Mouse (Mus musculus): ENCODE results near the gene H6pd. TPM values are rescaled to one million over a fixed set of nuclear protein-coding genes. Genes with fewer than 3 reads are reported as not detected.

Gene H6pd
- 11.4 and 14.6 TPM in 2 replicates for polyA plus RNA-seq (2015; fragmentation: Nextera tagmentation; extraction: Ambion mirVana)

- peaks cover 36% of the 10 kb centered on the region for H3K4me1 ChIP-seq (ENCODE audit: control insufficient read depth, insufficient read depth, low read length)
- 4% methylated on average over 52 of the region's 52 CpGs for WGBS
- no peaks in the 10 kb centered on the region for H3K27me3 ChIP-seq (ENCODE audit: control insufficient read depth, insufficient read depth, low read length)
Observed at GRCm38 (mm10) chr4:150008853-150009586, at the start of gene H6pd. Gene H6pd, minus strand, starts transcription at chr4:150009023.

GRCm38 (mm10) chr4:150057722-150058121 lies 48.9 kb upstream of the H6pd start:
- H3K27me3 ChIP-seq (ENCODE audit: control insufficient read depth, insufficient read depth, low read length): no peaks in the 10 kb centered on the region
- H3K36me3 ChIP-seq (ENCODE audit: control insufficient read depth, insufficient read depth): peaks cover 4% of the 10 kb centered on the region; the same call in 1 of the 2 replicates
- H3K4me3 ChIP-seq (ENCODE audit: low read length): no peak overlapping the region
- H3K9me3 ChIP-seq (replicated peaks; ENCODE audit: control insufficient read depth, low read length): no peaks in the 10 kb centered on the region
- ATAC-seq (replicated peaks; ENCODE audit: extremely low read depth, insufficient read depth, low FRiP score): no peak
- 91% methylated on average over 12 of the region's 12 CpGs for WGBS
- no peak overlapping the region for H3K27ac ChIP-seq (ENCODE audit: low read length)
- no peak overlapping the region for H3K4me2 ChIP-seq (ENCODE audit: low read depth, low read length)
- H3K4me1 ChIP-seq (ENCODE audit: control insufficient read depth, insufficient read depth, low read length): no peaks in the 10 kb centered on the region
- no peak overlapping the region for H3K9ac ChIP-seq (ENCODE audit: low read length)

More at GRCm38 (mm10) chr4:150008853-150009586, at the start of gene H6pd:
- peak within 1 kb of the TSS; percentile 86 for H3K4me2 ChIP-seq (ENCODE audit: low read depth, low read length)
- peaks cover 3% of the 10 kb centered on the region; the same call in 1 of the 2 replicates for H3K9me3 ChIP-seq (replicated peaks; ENCODE audit: control insufficient read depth, low read length)
- H3K36me3 ChIP-seq (ENCODE audit: control insufficient read depth, insufficient read depth): no peaks in the 10 kb centered on the region
- peak; percentile 89 for ATAC-seq (replicated peaks; ENCODE audit: extremely low read depth, insufficient read depth, low FRiP score)
- peak within 1 kb of the TSS; percentile 74 for H3K4me3 ChIP-seq (ENCODE audit: low read length)
- peak within 1 kb of the TSS; percentile 98 for H3K27ac ChIP-seq (ENCODE audit: low read length)
- H3K9ac ChIP-seq (ENCODE audit: low read length): peak within 1 kb of the TSS; percentile 90

GRCm38 (mm10) chr4:150056171-150056570 lies 47.3 kb upstream of the H6pd start:
- WGBS: 75% methylated on average over 7 of the region's 7 CpGs
- H3K4me3 ChIP-seq (ENCODE audit: low read length): no peak overlapping the region
- no peak overlapping the region for H3K27ac ChIP-seq (ENCODE audit: low read length)
- no peak for ATAC-seq (replicated peaks; ENCODE audit: extremely low read depth, insufficient read depth, low FRiP score)
- H3K36me3 ChIP-seq (ENCODE audit: control insufficient read depth, insufficient read depth): peaks cover 4% of the 10 kb centered on the region; the same call in 1 of the 2 replicates
- no peaks in the 10 kb centered on the region for H3K9me3 ChIP-seq (replicated peaks; ENCODE audit: control insufficient read depth, low read length)
- H3K4me1 ChIP-seq (ENCODE audit: control insufficient read depth, insufficient read depth, low read length): no peaks in the 10 kb centered on the region
- no peaks in the 10 kb centered on the region for H3K27me3 ChIP-seq (ENCODE audit: control insufficient read depth, insufficient read depth, low read length)
- no peak overlapping the region for H3K9ac ChIP-seq (ENCODE audit: low read length)
- H3K4me2 ChIP-seq (ENCODE audit: low read depth, low read length): no peak overlapping the region

- Histone ChIP-seq H3K4me2 (ENCODE audit: low read depth, low read length) (no peak overlapping the region), H3K9me3 (replicated peaks; ENCODE audit: control insufficient read depth, low read length) (no peaks in the 10 kb centered on the region), H3K9ac (ENCODE audit: low read length) (no peak overlapping the region), H3K27ac (ENCODE audit: low read length) (no peak overlapping the region), H3K36me3 (ENCODE audit: control insufficient read depth, insufficient read depth) (peaks cover 4% of the 10 kb centered on the region; the same call in 1 of the 2 replicates), H3K4me1 (ENCODE audit: control insufficient read depth, insufficient read depth, low read length) (peaks cover 14% of the 10 kb centered on the region), H3K4me3 (ENCODE audit: low read length) (no peak overlapping the region), H3K27me3 (ENCODE audit: control insufficient read depth, insufficient read depth, low read length) (peaks cover 10% of the 10 kb centered on the region)
- ATAC-seq (replicated peaks; ENCODE audit: extremely low read depth, insufficient read depth, low FRiP score): no peak
- WGBS: 93% methylated on average over 3 of the region's 3 CpGs
Observed at GRCm38 (mm10) chr4:150052380-150052779, 43.6 kb upstream of the H6pd start.

GRCm38 (mm10) chr4:150051514-150051913 lies 42.7 kb upstream of the H6pd start:
- Histone ChIP-seq H3K4me1 (ENCODE audit: control insufficient read depth, insufficient read depth, low read length) (peaks cover 14% of the 10 kb centered on the region), H3K9me3 (replicated peaks; ENCODE audit: control insufficient read depth, low read length) (no peaks in the 10 kb centered on the region), H3K9ac (ENCODE audit: low read length) (no peak overlapping the region), H3K27ac (ENCODE audit: low read length) (no peak overlapping the region), H3K4me2 (ENCODE audit: low read depth, low read length) (no peak overlapping the region), H3K4me3 (ENCODE audit: low read length) (no peak overlapping the region), H3K27me3 (ENCODE audit: control insufficient read depth, insufficient read depth, low read length) (peaks cover 11% of the 10 kb centered on the region), H3K36me3 (ENCODE audit: control insufficient read depth, insufficient read depth) (no peaks in the 10 kb centered on the region)
- ATAC-seq (replicated peaks; ENCODE audit: extremely low read depth, insufficient read depth, low FRiP score): no peak
- WGBS: 75% methylated on average over 8 of the region's 8 CpGs

- Histone ChIP-seq H3K4me3 (ENCODE audit: low read length) (peak overlapping the region; percentile 73), H3K4me2 (ENCODE audit: low read depth, low read length) (peak overlapping the region; percentile 96), H3K4me1 (ENCODE audit: control insufficient read depth, insufficient read depth, low read length) (peaks cover 14% of the 10 kb centered on the region), H3K36me3 (ENCODE audit: control insufficient read depth, insufficient read depth) (no peaks in the 10 kb centered on the region), H3K27ac (ENCODE audit: low read length) (no peak overlapping the region), H3K9me3 (replicated peaks; ENCODE audit: control insufficient read depth, low read length) (no peaks in the 10 kb centered on the region), H3K9ac (ENCODE audit: low read length) (no peak overlapping the region), H3K27me3 (ENCODE audit: control insufficient read depth, insufficient read depth, low read length) (peaks cover 19% of the 10 kb centered on the region)
- WGBS: 27% methylated on average over 13 of the region's 13 CpGs
- ATAC-seq (replicated peaks; ENCODE audit: extremely low read depth, insufficient read depth, low FRiP score): no peak
Observed at GRCm38 (mm10) chr4:150049564-150050226, 40.9 kb upstream of the H6pd start.

- Histone ChIP-seq H3K27ac (ENCODE audit: low read length) (no peak overlapping the region), H3K36me3 (ENCODE audit: control insufficient read depth, insufficient read depth) (no peaks in the 10 kb centered on the region), H3K9ac (ENCODE audit: low read length) (peak overlapping the region; percentile 77), H3K4me3 (ENCODE audit: low read length) (peak overlapping the region; percentile 73), H3K4me2 (ENCODE audit: low read depth, low read length) (peak overlapping the region; percentile 96), H3K4me1 (ENCODE audit: control insufficient read depth, insufficient read depth, low read length) (peaks cover 14% of the 10 kb centered on the region), H3K9me3 (replicated peaks; ENCODE audit: control insufficient read depth, low read length) (no peaks in the 10 kb centered on the region), H3K27me3 (ENCODE audit: control insufficient read depth, insufficient read depth, low read length) (peaks cover 19% of the 10 kb centered on the region)
- 18% methylated on average over 15 of the region's 15 CpGs for WGBS
- no peak for ATAC-seq (replicated peaks; ENCODE audit: extremely low read depth, insufficient read depth, low FRiP score)
Observed at GRCm38 (mm10) chr4:150049157-150049513, 40.3 kb upstream of the H6pd start.

GRCm38 (mm10) chr4:150048478-150049156 lies 39.8 kb upstream of the H6pd start:
- Histone ChIP-seq H3K4me3 (ENCODE audit: low read length) (peak overlapping the region; percentile 73), H3K4me1 (ENCODE audit: control insufficient read depth, insufficient read depth, low read length) (peaks cover 14% of the 10 kb centered on the region), H3K27me3 (ENCODE audit: control insufficient read depth, insufficient read depth, low read length) (peaks cover 19% of the 10 kb centered on the region), H3K36me3 (ENCODE audit: control insufficient read depth, insufficient read depth) (no peaks in the 10 kb centered on the region), H3K4me2 (ENCODE audit: low read depth, low read length) (peak overlapping the region; percentile 96), H3K27ac (ENCODE audit: low read length) (peak overlapping the region; percentile 57), H3K9ac (ENCODE audit: low read length) (peak overlapping the region; percentile 77), H3K9me3 (replicated peaks; ENCODE audit: control insufficient read depth, low read length) (no peaks in the 10 kb centered on the region)
- ATAC-seq (replicated peaks; ENCODE audit: extremely low read depth, insufficient read depth, low FRiP score): peak; percentile 47
- 1% methylated on average over 49 of the region's 49 CpGs for WGBS
